Mouse (Mus musculus) brown adipose tissue, adult 24 weeks (tissue): ENCODE data around the gene Slit1. TPM values are rescaled to one million over a fixed set of nuclear protein-coding genes. Genes with fewer than 3 reads are reported as not detected.

Source experiments
- H3K27ac ChIP-seq: fragments of 200-500 bp; replicated peaks from 2 replicates; pipeline ENCODE4 v1.5.1; 2012; ENCODE audit warnings: low read depth, mild to moderate bottlenecking, low read length
- H3K4me1 ChIP-seq: fragments of 200-500 bp; 2 replicates; pipeline ENCODE4 v1.6.1; 2012; ENCODE audit warnings: low read length, mixed read lengths; ENCODE audit not compliant: control insufficient read depth, insufficient read depth, insufficient read length
- H3K4me3 ChIP-seq: fragments of 200-500 bp; 2 replicates; pipeline ENCODE4 v1.5.1; 2012; ENCODE audit warnings: low read depth, mild to moderate bottlenecking, low read length, moderate library complexity; ENCODE audit not compliant: insufficient read depth
- polyA plus RNA-seq: library from polyadenylated mRNA; stranded (reverse); fragments of >200 nt; gene quantifications from 2 replicates; pipeline ENCODE4 v1.2.4, GENCODE M21; 2012; ENCODE audit not compliant: missing spikeins, insufficient read depth, insufficient read length

The Slit1 gene
- polyA plus RNA-seq, 1 experiment: not detected

GRCm38 (mm10) chr19:41745941-41746557 lies 2.6 kb upstream of the Slit1 start:
- Histone ChIP-seq H3K4me1 (no peaks in the 10 kb centered on the region), H3K27ac (no peak overlapping the region), H3K4me3 (no peak overlapping the region)

- Histone ChIP-seq H3K4me3 (no peak overlapping the region), H3K4me1 (no peaks in the 10 kb centered on the region), H3K27ac (no peak overlapping the region)
These were observed 4.6 kb downstream of the Slit1 start for GRCm38 (mm10) chr19:41738896-41739295.

GRCm38 (mm10) chr19:41738429-41738805 lies 5.0 kb downstream of the Slit1 start:
- Histone ChIP-seq H3K4me3 (no peak overlapping the region), H3K4me1 (no peaks in the 10 kb centered on the region), H3K27ac (no peak overlapping the region)

GRCm38 (mm10) chr19:41737657-41738428 lies 5.6 kb downstream of the Slit1 start:
- Histone ChIP-seq H3K27ac (no peak overlapping the region), H3K4me1 (no peaks in the 10 kb centered on the region), H3K4me3 (no peak overlapping the region)

- Histone ChIP-seq H3K27ac (no peak overlapping the region), H3K4me1 (no peaks in the 10 kb centered on the region), H3K4me3 (no peak overlapping the region)
These were observed 8.8 kb downstream of the Slit1 start for GRCm38 (mm10) chr19:41734685-41735084.

GRCm38 (mm10) chr19:41725491-41725890 lies 18.0 kb downstream of the Slit1 start:
- H3K4me3 ChIP-seq: no peak overlapping the region
- no peaks in the 10 kb centered on the region for H3K4me1 ChIP-seq

GRCm38 (mm10) chr19:41724831-41725470 lies 18.5 kb downstream of the Slit1 start:
- H3K4me3 ChIP-seq: no peak overlapping the region
- no peak overlapping the region for H3K27ac ChIP-seq
- no peaks in the 10 kb centered on the region for H3K4me1 ChIP-seq

More at GRCm38 (mm10) chr19:41725491-41725890, 18.0 kb downstream of the Slit1 start:
- no peak overlapping the region for H3K27ac ChIP-seq

GRCm38 (mm10) chr19:41723337-41723736 lies 20.1 kb downstream of the Slit1 start:
- Histone ChIP-seq H3K4me1 (no peaks in the 10 kb centered on the region), H3K27ac (no peak overlapping the region), H3K4me3 (no peak overlapping the region)

GRCm38 (mm10) chr19:41719436-41719835 lies 24.0 kb downstream of the Slit1 start:
- H3K27ac ChIP-seq: no peak overlapping the region
- H3K4me3 ChIP-seq: no peak overlapping the region
- no peaks in the 10 kb centered on the region for H3K4me1 ChIP-seq

- Histone ChIP-seq H3K4me3 (no peak overlapping the region), H3K27ac (no peak overlapping the region), H3K4me1 (no peaks in the 10 kb centered on the region)
These were observed 26.9 kb downstream of the Slit1 start for GRCm38 (mm10) chr19:41716233-41717218.

GRCm38 (mm10) chr19:41714431-41714917 lies 29.0 kb downstream of the Slit1 start:
- H3K4me3 ChIP-seq: no peak overlapping the region
- H3K27ac ChIP-seq: no peak overlapping the region
- H3K4me1 ChIP-seq: no peaks in the 10 kb centered on the region

- Histone ChIP-seq H3K4me1 (no peaks in the 10 kb centered on the region), H3K4me3 (no peak overlapping the region), H3K27ac (no peak overlapping the region)
These were observed 30.6 kb downstream of the Slit1 start for GRCm38 (mm10) chr19:41712829-41713228.

- Histone ChIP-seq H3K4me1 (no peaks in the 10 kb centered on the region), H3K27ac (no peak overlapping the region), H3K4me3 (no peak overlapping the region)
These were observed 31.8 kb downstream of the Slit1 start for GRCm38 (mm10) chr19:41711665-41712064.

- no peaks in the 10 kb centered on the region for H3K4me1 ChIP-seq
- no peak overlapping the region for H3K4me3 ChIP-seq
- no peak overlapping the region for H3K27ac ChIP-seq
These were observed 33.8 kb downstream of the Slit1 start for GRCm38 (mm10) chr19:41709497-41710165.
